Mouse (Mus musculus): ENCODE measurements at regions not wholly inside any gene's neighbourhood (a gene's known extent, or its start where the extent isn't known, plus 50 kb on each side); places are given as distances from the start of the nearest gene placed in this dataset.

DNA sequence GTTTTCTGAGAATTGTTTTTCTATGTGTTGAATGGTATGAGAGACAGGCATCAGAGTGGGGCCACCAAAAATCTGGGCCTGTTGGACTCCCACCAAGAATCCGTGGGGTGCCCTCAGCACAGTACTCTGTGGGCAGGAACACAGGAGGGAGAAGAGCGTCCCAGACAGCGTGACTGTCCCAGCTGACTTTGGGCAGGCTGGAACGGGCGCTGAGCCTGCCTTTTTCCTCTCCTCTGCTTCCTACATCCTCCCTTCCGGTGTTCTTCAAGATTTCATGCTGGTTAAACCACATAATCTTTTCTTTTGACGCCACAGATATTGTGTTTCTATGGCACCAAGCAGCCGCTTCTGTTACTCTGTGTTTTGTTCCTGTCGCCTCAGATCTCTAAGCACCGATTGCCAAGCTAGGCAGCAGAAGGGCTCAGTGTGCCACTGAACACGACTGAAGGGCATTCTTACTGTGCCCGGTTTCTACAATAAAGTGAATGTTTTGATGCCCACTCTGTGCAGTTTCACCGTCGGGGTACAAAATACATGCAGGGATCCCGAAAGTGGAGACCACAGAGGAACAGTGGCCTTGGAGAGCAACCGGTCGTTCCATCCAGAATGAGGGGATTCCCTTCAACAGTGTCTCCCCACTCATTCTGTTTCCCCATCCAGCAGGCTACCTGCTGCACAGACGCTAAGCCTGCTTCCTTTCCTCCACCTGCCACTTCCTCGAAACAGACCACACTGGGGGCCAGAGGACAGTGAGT lies 124.6 kb upstream of the Igfbp7 start:
- TF ChIP-seq CTCF (IDR thresholded peaks at IDR 0.05; ENCODE audit: low read depth) (no peak), EP300 (IDR thresholded peaks at IDR 0.05; ENCODE audit: low read depth) (no peak)

Measured in liver, postnatal 0 days (tissue).